Mouse (Mus musculus) ES-E14 (cell line): Measurements from ENCODE around the gene Sptb.

Source experiments
- CHD2 ChIP-seq: IDR thresholded peaks from 2 replicates; pipeline ENCODE4 v1.6.1; 2014; ENCODE audit warnings: mild to moderate bottlenecking, low read depth, low read length, inconsistent platforms
- HCFC1 ChIP-seq: IDR thresholded peaks from 2 replicates; pipeline ENCODE4 v1.6.1; 2012; ENCODE audit warnings: low read length, inconsistent platforms, borderline replicate concordance; ENCODE audit not compliant: insufficient read depth
- MAFK ChIP-seq: IDR thresholded peaks from 2 replicates; pipeline ENCODE4 v1.6.1; 2014; ENCODE audit warnings: mild to moderate bottlenecking, low read depth, low read length, inconsistent platforms; ENCODE audit not compliant: insufficient read depth
- ZC3H11A ChIP-seq: IDR thresholded peaks from 2 replicates; pipeline ENCODE4 v1.6.1; 2012; ENCODE audit warnings: low read depth, mild to moderate bottlenecking, inconsistent platforms, low read length, borderline replicate concordance
- ZNF384 ChIP-seq: IDR thresholded peaks from 2 replicates; pipeline ENCODE4 v1.6.1; 2012; ENCODE audit warnings: low read depth, low read length, inconsistent platforms

DNA sequence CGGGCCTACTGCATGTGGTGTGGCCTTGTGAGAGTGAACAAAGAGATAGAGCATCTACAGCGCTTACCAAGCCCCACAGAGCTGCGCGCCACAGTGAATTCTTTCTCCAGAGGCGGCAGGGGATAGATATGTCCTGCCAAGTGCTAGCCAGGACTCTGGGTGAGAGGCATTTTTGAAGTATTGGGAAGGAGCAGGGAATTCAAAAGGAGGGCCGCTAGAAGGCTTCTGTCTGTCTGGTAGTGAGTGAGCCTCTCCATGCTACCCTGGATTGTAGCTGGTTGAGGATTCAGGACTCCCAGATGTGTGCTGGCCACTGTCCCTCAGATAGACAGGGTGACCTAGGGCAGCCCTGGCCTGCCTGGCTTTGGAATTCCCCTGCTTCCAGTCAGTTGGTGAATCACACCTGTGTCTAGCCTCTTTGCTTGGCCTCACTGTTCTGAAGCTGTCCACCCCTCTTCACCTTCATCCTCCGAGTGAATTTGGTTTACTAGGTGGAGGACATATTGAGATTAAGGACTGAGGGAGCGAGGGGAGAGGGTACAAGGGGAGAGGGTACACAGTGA lies 173.7 kb downstream of the Sptb start:
- no peak for TF ChIP-seq ZNF384
- no peak for TF ChIP-seq HCFC1
- no peak for TF ChIP-seq ZC3H11A
- no peak for TF ChIP-seq CHD2
- TF ChIP-seq MAFK, result no peak
